Mouse (Mus musculus) small intestine, adult 2 months (tissue): ENCODE data around the gene Fblim1.

Source experiments
- CTCF ChIP-seq: fragments of 200-500 bp; IDR thresholded peaks from 2 replicates; pipeline ENCODE4 v1.5.1; 2012; ENCODE audit warnings: low read depth, mild to moderate bottlenecking, control low read depth, inconsistent platforms, low read length, moderate library complexity, mixed read lengths; ENCODE audit not compliant: insufficient replicate concordance, insufficient read length; ENCODE audit errors: extremely low read depth
- POLR2A ChIP-seq: fragments of 200-500 bp; IDR thresholded peaks from 2 replicates; pipeline ENCODE4 v1.6.1; 2012; ENCODE audit warnings: low read depth, mild to moderate bottlenecking, control low read depth, inconsistent platforms, low read length, moderate library complexity

GRCm38 (mm10) chr4:141571337-141571739 lies 34.6 kb downstream of the Fblim1 start:
- no peak for TF ChIP-seq POLR2A
- TF ChIP-seq CTCF, result no peak
